Mouse (Mus musculus) right cerebral cortex, postnatal 14 days (tissue): ENCODE measurements around the gene Gm20547.
A peak's percentile ranks its signal among the peaks of the same experiment; 100 is the strongest.
"Not testable (repeated sequence)": the region's sequence is repeated elsewhere in the genome, so short reads cannot be mapped to it uniquely, and the experiment has no call there.

Experiments used
- DNase-seq: peaks from one replicate; pipeline ENCODE4 v3.0.0; 2022

The Gm20547 gene

DNA sequence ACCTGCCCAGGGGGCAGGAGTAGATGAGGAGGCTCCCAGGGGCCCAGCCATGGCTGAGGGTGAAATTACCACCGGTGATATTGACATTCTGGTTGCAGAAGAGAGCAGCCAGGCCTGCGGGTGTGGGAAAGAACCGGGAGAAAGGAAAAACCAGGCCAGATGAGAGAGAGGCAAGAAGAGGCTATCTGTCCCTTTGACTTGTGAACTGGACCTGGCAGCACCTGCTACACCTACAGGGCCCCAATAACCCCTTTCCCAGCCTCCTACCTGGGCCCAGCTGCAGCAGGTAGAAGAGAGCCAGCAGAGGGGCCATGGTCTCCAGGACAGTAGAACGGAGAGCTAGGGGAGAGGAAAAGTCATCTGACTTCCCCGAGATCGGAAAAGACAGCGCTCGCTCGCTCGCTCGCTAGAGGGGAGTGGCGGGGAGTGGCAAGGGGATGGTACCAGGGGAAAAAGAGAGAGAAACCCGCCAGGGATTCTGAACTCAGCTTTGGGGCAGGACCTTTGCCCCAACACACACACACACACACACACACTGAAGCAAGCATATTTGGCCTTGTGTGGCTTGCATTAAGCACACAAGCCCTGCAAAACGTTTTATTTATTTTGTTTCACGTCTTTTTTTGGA, at the start of gene Gm20547:
Gene Gm20547 (minus strand): TSS at position 360 of the 628 bp plus-strand sequence.
- no peak for DNase-seq

DNA sequence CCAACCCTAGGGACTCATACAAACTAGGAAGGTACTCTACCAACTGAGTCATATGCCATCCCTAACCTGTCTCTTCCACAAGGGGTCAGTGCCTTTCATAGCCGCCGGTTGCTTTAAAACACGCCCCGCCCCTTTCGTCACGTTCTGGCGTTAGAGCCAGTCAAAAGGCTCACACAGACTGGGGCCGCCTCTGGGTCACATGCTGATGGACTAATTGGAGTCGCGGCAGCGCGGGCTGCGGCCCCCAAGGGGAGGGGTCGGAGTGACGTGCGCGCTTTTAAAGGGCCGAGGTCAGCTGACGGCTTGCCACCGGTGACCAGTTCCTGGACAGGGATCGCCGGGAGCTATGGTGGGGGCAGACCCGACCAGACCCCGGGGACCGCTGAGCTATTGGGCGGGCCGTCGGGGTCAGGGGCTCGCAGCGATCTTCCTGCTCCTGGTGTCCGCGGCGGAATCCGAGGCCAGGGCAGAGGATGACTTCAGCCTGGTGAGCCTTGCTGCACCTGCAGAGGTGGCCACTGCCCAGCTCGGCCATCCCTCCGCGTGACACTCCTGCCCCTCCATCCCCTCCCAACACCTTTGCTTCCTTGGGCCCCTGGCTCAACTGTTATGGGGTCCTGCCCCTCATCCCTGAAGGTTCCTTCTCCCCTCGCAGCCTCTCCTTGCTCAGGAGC, 49.4 kb upstream of the Gm20547 start, which contains the start of gene Neu1:
Gene Neu1 (plus strand): TSS at position 193 of the 674 bp plus-strand sequence.
- DNase-seq, result peak; percentile 99

DNA sequence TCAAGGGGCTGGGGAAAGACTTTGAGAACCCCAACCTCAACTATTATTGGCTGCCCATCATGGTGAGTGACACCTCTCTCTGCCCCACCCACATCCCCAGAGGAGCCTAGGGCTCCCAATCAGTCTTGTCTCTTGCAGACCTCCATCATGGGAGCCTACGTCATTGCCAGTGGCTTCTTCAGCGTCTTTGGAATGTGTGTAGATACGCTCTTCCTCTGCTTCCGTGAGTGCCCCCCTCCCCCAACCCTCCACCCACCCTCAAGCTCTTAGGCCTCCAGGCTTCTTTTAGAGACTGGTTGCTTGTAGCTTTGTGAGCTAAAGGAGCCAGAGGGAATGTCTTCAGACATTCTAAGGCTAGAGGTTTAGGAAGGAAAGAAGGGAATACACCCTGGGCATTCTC, 47.0 kb upstream of the Gm20547 start:
- no peak for DNase-seq

DNA sequence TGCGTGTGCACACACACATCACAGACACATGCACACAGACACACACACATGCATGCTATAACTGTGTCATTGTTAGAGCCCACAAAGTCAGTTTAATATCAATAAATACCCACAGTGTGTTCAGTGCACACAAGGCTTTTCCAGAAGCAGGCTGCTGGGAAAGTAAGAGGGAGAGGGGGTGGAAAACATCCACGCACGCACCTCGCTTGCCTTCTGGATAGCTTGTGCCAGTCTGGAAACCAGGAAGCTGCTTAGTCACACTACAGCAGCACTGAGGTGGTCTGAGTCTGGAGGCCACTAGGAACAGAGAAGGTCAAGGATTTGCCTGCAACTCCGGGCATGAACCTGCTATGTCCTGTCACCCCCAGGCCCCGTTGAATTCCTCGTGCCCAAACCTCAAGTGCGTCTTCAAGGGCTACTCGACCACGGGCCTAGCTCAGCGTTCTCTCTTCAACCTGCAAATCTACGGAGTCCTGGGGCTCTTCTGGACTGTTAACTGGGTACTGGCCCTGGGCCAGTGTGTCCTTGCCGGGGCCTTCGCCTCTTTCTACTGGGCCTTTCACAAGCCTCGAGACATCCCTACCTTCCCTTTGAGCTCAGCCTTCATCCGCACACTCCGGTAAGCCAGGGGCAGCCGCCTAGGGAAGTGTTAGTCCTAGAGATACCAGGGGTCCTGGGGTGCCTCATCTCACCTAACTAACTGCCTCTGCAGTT, 45.6 kb upstream of the Gm20547 start:
- DNase-seq, result no peak

DNA sequence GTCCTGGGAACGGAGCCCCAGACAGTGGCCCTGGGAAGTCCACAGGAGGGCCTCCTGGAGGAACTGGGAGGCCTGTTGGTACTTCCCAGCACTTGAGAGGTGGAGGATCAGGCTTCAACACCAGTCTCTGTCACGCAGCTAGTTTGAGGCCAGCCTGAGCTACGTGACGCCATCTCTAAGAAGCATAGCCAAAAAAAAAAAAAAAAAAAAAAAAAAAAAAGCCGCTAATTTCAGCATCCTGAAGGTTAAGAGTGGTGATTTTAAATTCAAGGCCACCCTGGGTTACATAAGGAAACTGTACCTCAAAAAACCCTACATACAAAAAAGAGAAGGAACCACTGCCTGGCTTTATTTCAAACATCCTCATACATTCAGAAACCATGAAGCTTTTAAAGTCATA, 42.4 kb upstream of the Gm20547 start:
- DNase-seq, result no peak

- DNase-seq, result no peak
Observed at GRCm38 (mm10) chr17:34922939-34923338, 41.1 kb upstream of the Gm20547 start.

DNA sequence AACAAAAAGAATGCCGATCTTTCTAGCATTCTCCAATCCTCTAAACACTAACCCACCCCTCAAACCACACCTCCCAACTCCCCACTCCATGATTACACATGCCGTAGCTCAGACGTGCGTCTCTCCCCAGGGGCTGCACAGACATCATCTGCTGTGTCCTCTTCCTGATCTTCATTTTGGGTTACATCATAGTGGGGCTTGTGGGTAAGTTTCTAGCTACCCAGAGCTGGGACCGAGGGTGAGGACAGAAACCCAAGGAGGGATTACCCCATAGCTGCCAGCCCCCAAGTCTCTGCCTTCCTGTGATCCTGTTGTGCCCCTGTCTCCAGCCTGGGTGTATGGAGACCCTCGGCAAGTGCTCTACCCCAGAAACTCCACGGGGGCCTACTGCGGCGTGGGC, 35.3 kb upstream of the Gm20547 start:
- DNase-seq, result no peak

DNA sequence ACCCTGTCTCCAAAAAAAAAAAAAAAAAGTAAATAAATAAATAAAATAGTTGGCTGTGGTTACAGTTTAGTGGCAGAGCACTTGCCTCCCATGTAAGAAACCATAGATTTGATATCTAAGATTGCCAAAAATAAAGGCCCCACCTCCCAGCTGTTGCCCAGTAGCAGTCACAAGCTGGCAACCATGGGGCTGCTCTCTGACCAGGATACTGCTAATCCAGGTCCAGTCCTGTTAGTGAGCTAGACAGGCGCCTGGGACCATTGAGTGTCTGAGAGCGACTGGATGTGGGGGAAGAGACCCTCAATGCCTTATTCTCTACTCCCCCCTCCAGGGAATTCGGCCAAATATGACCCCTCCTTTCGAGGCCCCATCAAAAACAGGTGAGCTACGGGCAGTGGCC, 34.5 kb upstream of the Gm20547 start:
- no peak for DNase-seq

GRCm38 (mm10) chr17:34915410-34915831, 33.6 kb upstream of the Gm20547 start:
- no peak for DNase-seq

DNA sequence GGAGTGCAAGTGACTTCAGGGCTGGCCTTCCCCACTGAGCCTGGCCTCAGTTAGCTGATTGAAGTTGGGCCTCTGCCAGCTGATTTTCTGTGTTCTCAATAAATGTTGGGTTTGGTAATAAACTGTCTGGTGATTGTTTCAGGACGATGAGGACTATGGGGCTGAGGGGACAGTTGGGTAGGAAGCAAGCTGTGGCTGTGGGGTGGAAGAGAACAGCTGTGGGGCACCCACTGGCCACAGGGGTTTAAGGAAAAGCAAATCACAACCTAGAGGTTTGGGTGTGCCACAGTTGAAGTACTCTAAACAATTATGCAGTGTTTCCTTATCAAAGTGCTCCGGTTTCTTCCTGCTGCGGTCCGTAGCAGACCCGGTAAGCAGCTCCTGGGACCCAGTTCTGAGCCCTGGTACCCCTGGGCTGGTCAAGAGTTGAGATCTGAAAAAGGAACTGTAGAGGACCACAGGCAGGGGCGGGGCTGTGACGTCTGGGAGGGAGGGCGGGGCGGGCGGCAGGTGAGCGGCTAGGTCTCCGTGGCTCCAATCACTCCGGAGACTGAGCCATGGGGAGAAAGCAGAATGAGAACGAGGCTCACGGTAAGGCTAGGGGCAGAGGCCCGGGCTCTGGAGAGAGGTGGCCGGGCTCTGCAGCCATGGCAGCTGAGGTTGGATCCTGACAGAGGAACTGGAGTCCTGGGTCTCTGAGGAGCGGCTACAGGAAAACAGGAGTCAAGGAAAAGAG, 32.3 kb upstream of the Gm20547 start, which contains the start of gene Slc44a4:
Gene Slc44a4 (plus strand): TSS at position 537 of the 736 bp plus-strand sequence.
- no peak for DNase-seq

- peak; percentile 68 for DNase-seq
Observed at GRCm38 (mm10) chr17:34911945-34912351, 30.1 kb upstream of the Gm20547 start.

GRCm38 (mm10) chr17:34910982-34911381, 29.1 kb upstream of the Gm20547 start:
- DNase-seq, result no peak

- DNase-seq, result no peak
Observed at GRCm38 (mm10) chr17:34902895-34903294, 21.1 kb upstream of the Gm20547 start.

DNA sequence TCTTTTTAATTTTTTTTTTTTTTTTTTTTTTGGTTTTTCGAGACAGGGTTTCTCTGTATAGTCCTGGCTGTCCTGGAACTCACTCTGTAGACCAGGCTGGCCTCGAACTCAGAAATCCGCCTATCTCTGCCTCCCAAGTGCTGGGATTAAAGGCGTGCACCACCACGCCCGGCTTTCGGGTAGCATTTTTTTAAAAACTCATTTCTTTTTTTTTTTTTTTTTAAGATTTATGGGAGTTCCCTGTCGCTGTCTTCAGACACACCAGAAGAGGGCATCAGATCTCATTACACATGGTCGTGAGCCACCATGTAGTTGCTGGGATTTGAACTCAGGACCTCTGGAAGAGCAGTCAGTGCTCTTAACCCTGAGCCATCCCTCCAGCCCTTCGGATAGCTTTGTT, 20.1 kb upstream of the Gm20547 start:
- not testable (repeated sequence) for DNase-seq

- DNase-seq, result not testable (repeated sequence)
Observed at GRCm38 (mm10) chr17:34900826-34901225, 19.0 kb upstream of the Gm20547 start.

DNA sequence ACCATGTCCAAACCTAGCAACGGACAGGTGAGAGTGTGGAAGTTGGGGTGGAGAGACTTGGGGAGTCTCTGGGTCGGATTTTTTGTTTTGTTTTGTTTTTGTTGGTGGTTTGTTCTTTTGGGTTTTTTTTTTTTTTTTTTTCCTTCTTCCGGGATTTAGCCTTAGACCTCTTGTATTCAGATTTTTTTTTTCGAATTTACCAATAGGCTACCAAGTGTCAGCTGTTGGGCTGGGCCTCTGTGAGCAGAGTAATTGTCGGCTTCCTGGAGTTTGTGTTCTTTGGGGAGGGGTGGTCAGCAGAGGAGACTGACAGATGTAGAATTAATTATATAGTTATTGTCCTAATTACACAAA, 18.0 kb upstream of the Gm20547 start:
- DNase-seq, result no peak

DNA sequence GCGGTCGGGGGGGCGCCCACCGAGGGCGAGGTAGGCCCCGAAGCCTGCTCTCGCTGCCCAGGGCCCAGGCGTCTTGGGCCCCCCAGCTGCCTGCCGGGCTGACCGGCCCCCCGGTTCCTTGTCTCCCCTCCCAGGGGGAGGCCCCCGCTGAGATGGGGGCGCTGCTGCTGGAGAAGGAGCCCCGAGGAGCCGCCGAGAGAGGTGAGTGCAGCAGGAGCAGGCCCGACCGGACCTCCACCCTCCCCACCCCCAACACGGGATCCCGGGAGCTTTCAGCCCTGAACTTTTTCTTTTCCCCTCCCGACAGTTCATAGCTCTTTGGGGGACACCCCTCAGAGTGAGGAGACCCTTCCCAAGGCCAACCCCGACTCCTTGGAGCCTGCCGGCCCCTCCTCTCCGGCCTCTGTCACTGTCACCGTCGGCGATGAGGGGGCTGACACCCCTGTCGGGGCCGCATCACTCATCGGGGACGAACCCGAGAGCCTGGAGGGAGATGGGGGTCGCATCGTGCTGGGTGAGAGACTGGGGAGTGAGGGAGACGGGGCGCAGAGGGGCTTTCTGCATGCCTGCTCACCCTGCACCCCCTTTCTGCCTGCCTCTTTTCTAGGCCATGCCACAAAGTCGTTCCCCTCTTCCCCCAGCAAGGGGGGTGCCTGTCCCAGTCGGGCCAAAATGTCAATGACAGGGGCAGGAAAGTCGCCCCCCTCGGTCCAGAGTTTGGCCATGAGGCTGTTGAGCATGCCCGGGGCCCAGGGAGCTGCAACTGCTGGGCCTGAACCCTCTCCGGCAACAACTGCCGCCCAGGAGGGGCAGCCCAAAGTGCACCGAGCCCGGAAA, 17.4 kb upstream of the Gm20547 start:
- DNase-seq, result peak; percentile 26

DNA sequence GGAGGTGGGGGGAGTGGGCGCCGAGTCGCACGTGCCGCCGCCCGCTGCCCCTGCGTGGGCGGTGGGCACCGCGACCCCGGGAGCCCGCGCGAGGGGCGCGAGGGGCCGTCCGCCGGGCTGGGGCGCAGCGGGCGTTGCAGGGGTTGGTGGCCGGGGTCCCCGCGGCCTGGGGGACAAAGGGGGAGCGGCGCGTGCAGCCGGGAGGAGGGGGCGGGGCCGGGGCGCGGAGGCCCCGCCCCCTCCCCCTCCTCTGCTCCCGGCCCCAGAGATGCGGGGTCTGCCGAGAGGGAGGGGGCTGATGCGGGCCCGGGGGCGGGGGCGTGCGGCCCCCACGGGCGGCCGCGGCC, 16.8 kb upstream of the Gm20547 start:
- peak; percentile 42 for DNase-seq

GRCm38 (mm10) chr17:34898160-34898586, 16.3 kb upstream of the Gm20547 start, which contains the start of the genes C2 and Ehmt2:
Gene C2 (minus strand): TSS chr17:34898265.
Gene Ehmt2 (plus strand): TSS chr17:34898469.
- DNase-seq, result peak; percentile 77

DNA sequence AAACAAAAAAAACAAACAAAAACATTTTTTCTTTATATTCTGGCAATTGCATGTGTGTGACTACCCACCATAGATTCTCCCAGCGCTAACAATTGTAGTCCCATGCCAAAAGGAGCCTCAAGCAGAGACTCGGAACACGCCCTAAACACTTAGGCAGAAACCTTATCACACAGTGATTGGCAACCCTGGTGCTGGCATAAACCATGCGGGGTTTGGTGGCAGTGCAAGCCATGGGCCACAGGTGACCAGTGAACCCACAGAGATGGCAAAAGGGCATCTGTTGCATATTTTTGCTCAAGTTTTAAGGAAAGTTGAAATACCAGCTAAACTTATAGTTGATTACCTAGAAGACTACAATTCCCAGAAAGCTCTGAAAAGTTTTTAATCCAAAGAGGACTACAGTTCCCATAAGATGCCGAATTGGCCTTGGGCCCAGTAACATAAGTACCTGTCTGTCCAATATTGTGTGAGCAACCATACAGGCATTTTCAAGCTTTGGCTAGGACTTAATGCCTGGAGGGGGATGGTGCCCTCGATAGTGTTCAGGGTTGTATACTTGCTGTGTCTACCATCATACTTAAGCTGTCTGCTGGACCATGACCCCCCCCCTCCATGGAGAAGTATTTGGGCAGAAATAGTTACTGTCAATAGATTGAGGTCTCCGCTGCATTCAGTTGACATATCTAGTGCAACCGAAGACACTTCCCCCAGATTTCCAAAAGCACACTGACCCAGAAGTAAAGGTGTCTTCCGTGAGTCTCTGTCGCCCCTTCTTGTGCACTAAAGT, 15.7 kb upstream of the Gm20547 start:
- peak; percentile 65 for DNase-seq

DNA sequence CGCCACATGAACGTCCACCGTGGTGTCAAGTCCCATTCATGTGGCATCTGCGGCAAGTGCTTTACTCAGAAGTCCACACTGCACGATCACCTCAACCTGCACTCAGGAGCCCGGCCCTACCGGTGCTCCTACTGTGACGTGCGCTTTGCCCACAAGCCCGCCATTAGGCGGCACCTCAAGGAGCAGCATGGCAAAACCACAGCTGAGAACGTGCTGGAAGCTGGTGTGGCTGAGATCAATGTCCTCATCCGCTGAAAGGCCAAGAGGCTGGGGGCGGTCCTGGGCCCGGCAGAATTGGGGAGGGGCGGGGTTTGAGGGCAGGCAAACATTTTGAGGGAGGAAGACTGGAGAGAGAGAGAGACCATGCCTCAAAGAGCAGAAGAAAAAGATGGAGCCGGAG, 14.5 kb upstream of the Gm20547 start:
- DNase-seq, result no peak
